Mouse (Mus musculus) adrenal gland, postnatal 10 days (tissue): ENCODE measurements around the gene Gm17334. TPM values are rescaled to one million over a fixed set of nuclear protein-coding genes. Genes with fewer than 3 reads are reported as not detected.
"Not testable (repeated sequence)": the region's sequence is repeated elsewhere in the genome, so short reads cannot be mapped to it uniquely, and the experiment has no call there.

Experiments
- DNase-seq: peaks from one replicate; pipeline ENCODE4 v3.0.0; 2021; ENCODE audit warnings: mixed read lengths
- total RNA-seq, 2 experiments: library from RNA; stranded (reverse); gene quantifications; 2 replicates each; pipeline ENCODE4 v1.2.3; 2021

The Gm17334 gene
- total RNA-seq, 2 experiments from 2014 or later: 1.2 TPM; not detected in 1

DNA sequence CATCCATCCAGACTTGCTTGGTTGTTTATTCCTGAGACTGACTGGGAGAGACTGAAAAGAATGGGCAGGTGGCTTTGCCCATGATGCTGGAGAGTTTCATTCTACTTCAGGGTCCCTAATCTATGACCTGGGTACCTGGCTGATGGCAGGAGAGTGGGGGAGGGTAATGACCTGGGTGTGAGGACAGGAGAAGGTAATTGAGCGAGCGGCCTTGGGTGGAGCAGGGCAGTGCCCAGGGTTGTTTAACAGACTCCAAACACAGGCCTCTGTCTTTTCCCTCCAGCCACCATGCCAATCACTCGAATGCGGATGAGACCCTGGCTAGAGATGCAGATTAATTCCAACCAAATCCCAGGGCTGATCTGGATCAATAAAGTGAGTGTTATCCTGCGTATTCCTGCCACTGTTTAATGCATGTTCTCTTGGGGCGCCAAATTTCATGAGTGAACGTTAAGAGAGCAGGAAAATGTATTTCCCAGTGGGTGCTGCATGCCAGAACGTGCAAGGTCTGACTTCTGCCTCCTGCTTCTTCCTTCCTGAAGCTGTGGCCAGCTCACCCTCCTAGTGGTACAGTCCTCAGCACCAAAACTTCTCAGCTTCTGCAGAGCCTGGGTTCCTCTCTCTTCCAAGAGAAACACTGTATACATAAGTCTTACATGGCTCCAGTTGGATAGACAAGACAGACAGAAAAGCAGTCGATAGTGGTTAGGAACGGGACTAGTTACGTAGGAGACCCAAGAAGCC, 1.8 kb downstream of the Gm17334 start:
- no peak for DNase-seq

DNA sequence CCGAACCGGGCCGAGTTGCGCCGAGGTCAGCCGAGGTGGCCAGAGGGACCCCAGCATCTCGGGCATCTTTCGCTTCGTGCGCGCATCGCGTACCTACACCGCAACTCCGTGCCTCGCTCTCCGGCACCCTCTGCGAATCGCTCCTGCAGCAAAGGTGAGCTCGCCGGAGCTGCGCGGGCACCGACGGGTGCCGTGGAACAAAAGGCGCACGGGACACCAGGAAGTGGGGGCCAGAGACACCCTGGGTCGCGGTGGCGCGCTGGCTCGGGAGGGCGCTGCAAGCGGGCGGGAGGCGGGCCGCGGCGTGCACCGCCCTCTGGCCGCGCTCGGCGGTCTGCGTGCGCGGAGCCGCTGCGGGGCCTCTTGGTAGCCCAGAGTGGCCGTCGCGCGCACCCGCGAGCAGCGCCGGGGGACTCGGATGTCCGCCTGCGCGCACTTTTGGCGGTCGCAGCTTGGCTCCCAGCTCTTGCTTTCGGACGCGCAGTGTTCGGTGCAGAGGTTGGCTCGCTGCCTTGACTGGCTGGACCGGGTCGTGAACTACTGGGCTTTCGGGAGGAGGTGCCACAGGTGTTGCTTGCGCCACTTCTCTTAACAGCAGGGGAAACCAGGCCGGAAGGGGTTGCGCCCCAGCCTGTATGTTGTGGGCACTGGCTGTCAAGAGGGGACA, 2.7 kb downstream of the Gm17334 start:
- peak; percentile 89 for DNase-seq

DNA sequence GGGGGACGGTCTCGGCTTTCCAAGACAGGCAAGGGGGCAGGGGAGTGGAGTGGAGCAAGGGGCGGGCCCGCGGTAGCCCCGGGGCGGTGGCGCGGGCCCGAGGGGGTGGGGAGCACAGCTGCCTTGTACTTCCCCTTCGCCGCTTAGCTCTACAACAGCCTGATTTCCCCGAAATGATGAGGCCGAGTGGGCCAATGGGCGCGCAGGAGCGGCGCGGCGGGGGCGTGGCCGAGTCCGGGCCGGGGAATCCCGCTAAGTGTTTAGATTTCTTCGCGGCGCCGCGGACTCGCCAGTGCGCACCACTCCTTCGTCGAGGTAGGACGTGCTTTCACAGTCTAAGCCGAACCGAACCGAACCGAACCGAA, 3.2 kb downstream of the Gm17334 start, which contains the start of gene Irf1:
TSS of gene Irf1 (plus strand) at position 255 of the 365 bp plus-strand sequence.
- DNase-seq: peak; percentile 97

GRCm38 (mm10) chr11:53769185-53769576, 3.8 kb downstream of the Gm17334 start:
- no peak for DNase-seq

- DNase-seq: no peak
Observed at GRCm38 (mm10) chr11:53768422-53769184, 4.4 kb downstream of the Gm17334 start.

DNA sequence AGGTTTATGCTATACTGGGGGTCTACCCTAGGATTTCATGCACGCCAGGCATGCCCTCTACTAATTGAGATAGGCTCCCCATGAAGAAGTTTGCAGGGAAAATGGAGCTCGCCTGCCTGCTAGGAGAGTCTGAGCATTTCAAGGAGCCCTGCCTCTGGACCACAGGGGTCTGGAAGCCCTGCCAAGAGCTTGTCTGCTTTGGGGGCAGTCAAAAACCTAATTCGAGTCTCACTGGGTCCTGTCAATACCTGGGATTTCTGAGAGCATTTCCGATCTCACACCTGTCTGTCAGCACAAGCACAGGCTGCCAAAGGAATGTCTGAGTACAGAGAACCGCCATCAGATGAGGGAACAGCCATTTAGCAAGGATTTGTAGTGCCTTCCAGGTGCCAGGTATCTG, 8.4 kb downstream of the Gm17334 start:
- no peak for DNase-seq

DNA sequence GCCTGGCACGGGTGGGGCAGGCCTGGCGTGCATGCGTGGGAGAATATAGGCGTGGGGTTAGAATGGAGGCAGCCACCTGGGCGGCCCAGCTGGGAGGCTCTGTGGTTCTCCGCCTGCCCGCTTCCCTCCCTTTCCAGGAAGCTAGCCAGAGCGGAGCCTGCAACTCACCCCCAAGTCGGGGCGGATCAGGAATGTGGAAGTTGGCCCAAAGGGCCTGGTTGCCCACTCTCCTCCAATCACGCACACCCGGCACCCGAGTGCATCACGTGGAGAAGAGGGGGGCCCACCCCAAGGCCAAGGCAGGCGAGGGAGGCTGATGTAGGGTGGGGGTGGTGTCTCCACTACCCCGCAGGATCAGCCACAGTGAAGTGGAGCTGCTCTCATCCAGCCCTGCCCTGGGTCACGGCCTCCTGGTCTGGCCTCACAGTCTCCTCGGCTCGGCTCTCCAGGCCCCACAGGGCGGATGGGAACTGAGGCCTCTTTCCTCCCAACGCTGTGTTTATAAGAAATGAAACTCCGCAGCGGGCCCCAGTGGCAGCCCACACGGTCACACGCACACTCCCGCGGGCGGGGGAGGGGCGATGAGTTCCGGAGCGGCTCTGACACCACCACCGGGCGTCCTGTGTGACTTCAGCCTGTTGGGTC, 9.4 kb downstream of the Gm17334 start:
- peak; percentile 94 for DNase-seq

- DNase-seq: peak; percentile 95
Observed at GRCm38 (mm10) chr11:53762827-53763495, 10.0 kb downstream of the Gm17334 start.

DNA sequence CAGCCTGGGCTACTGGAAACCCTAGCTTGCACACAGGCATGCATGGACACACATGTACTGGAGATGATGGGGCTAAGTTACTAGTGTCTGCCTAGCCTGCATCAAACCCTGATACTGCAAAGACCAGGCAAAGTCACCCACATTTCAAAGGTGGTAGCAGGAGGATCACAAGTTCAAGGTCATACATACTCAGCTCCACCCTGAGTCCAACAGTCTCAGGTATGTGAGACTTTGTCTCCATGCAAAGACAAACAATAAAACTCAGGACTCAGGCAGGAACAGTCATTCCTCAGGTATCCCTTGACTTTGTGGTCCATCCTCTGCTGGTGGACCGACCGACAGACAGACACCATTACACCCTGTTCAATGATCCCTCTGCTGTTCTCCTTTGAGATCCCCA, 10.6 kb downstream of the Gm17334 start:
- no peak for DNase-seq

DNA sequence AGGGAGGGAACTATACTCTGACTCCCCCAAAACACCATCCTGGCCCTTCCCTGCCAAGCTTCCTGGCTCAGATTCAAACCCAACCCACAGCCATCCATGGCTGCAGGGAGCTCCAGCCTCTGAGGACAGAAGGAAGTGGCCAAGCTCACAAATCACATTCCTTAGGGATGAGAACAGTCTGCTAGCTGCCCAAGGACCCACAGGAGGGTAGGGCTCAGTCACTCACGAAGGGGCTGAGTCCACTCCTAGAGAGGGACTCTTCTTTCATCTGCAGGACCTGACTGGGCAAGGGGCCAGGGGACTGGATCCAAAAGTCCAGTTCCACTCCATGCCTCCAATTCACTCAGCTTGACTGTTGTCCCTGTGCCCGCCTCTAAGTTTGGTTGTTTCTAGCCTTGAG, 11.2 kb downstream of the Gm17334 start:
- peak; percentile 93 for DNase-seq

GRCm38 (mm10) chr11:53761284-53761683, 11.7 kb downstream of the Gm17334 start:
- peak; percentile 56 for DNase-seq

DNA sequence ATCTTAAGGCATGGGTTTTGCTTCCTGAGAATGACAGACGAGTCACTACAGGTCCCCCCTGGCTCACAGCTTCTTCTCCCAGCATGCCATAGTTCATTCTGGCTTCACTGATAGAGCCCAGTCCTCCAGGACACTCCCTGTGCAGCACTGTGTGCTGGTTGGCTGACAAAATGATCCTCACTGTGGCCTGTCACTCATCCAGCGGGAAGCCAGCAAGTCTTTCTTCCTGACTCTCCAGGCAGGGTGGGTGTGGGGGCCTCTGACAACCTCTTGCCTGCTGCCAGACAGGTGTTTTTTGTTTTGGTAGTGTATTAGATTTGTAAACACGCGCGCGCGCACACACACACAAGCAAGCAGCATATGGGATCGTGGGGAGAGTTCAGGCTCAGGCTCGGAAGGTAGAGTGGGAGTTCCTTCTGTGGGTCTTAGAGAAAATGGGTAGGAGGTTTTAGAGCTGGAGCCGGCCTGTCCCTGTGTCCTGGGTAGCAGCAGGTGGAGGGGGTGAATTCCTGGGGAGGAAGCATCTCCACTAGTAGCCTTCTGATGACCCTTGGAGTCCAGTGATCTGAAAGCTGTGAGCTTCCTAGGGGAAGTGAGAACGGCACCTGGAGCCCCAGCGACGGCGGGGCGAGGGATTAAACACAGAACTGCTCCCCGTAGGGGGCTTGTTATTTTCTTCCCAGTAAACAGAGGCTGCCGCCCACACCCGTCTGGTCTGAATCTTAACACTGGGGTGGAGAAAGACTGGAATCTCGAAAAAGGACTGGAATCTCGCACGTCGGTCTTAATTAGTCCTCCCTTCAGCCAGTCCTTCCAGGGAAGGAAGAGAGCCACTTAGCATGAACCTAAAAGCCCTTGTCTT, 13.2 kb downstream of the Gm17334 start:
- DNase-seq: no peak

DNA sequence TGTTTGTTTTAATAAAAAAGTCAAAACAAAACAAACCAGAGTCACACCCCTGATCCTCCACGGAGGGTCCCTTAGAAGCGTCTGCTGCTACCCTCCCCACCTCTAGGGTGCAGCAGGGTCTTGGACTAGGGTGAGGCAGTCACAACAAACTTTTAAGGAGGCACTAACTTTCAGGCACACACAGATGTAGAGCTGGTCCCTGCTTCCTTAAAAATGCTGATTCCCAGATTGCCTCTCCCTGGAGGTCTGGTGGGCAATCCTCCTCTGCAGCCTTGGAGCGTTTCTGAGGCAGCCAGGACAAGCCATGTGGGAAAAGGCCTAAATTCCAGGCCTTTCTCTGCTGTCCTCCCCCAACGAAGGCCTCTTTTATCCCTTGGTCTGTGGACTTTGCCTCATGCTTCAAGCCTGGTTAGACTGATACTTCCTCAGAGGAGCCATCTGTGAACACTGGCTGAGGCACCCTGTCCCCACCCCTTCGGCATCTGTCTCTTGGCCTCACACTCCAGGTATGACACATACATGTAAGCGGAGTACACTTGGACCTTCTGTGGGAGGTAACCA, 14.1 kb downstream of the Gm17334 start:
- no peak for DNase-seq

DNA sequence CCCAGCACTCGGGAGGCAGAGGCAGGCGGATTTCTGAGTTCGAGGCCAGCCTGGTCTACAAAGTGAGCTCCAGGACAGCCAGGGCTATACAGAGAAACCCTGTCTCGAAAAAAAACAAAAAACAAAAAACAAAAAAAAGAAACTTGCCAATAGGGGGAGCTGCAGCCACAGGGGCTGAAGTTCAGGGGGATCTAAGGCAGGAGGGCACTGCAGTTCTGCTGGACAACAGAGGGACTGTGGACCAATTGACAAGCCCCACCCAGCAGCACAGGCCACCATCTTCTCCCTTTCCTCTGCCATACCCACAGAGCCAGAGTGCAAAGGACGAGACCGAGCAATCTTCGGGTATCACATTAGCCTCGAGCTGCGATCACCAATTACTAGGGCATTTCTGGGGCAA, 15.0 kb downstream of the Gm17334 start:
- not testable (repeated sequence) for DNase-seq

GRCm38 (mm10) chr11:53757612-53758011, 15.4 kb downstream of the Gm17334 start:
- DNase-seq: no peak

DNA sequence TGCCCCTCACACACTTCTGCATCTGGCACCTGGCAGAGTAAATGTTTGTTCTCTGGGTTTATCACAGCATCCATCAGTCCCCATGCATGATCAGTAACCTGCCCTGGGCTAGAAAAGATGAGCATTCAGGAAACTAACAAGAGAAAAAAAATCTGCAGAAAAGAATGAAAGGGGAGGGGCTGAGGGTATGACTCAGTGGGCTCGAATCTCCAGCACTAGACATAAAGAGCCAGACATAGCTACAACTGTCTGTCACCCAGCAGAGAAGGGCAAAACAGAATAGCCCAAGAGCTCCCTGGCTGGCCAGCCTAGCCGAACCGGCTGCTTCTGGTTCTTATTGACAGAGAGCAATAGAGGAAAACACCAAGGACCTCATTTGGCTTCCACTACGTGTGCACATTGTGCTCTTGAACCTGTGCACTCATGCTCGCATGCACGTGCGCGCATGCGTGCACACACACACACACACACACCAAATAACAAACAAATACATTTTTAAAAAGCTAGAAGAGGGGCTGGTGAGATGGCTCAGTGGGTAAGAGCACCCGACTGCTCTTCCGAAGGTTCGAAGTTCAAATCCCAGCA, 17.9 kb downstream of the Gm17334 start:
- DNase-seq: no peak

GRCm38 (mm10) chr11:53749716-53750352, 23.2 kb downstream of the Gm17334 start:
- no peak for DNase-seq

DNA sequence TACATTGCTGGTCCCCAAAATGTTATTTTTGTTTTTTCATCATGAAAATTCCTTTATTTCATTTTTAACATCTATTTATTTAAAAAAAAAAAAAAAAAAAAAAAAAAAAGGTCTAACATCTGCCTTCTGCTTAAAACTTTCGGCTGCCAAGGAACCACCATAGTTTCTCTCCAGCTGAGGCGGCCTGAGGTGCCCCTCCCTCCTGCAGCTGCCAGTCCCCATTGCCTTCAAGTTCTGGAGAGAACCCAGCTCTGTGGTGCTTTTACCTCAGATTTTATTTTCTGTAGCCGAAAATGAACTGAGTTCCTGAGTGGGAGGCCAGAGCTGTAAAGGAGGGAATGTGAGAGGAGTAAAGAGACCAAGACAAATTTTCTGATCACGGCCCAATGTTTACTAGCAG, 23.7 kb downstream of the Gm17334 start:
- no peak for DNase-seq

GRCm38 (mm10) chr11:53748614-53749013, 24.4 kb downstream of the Gm17334 start:
- DNase-seq: no peak

DNA sequence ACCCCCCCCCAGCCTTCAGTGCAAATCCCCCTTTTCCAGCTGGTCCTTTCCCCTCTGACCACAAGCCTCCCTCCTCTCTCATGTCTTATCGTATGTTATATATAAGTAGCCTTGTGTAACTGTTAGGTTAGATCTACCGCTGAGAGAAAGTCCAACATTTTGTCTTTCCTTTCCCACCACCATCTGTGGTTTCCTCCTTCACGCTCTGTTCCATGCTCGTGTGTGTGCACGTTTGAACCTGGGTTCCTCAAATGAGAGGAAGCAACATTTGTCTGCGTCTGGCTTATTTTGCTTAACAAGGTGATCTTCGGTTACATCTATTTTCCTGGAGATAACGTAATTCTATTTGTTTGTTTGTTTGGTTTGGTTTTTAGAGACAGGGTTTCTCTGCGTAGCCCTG, 25.0 kb downstream of the Gm17334 start:
- no peak for DNase-seq
